Mouse (Mus musculus): Measurements from ENCODE around the gene Urm1.
A peak's percentile ranks its signal among the peaks of the same experiment; 100 is the strongest.
"Not testable (repeated sequence)": the region's sequence is repeated elsewhere in the genome, so short reads cannot be mapped to it uniquely, and the experiment has no call there.

Urm1 gene

DNA sequence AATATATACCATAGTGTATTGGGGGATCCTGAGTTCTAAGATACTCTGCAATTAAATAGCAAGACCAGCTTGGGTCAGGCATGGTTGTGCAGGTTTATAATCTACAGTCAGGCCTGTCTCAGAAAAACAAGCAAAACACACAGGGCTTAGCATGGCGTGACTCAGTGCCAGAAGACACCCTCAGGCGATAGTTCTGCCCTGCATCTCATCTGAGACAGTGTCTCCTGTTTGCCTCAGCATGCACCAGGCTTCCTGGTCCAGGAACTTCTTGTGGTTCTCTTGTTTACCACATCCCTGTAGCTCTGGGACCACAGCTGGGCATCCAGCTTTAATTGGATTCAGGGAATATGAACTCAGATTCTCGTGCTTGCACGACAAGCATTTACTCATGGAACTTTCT lies 45.2 kb downstream of the Urm1 start:
- no peak for DNase-seq (ENCODE audit: low read depth, low spot score)

DNA sequence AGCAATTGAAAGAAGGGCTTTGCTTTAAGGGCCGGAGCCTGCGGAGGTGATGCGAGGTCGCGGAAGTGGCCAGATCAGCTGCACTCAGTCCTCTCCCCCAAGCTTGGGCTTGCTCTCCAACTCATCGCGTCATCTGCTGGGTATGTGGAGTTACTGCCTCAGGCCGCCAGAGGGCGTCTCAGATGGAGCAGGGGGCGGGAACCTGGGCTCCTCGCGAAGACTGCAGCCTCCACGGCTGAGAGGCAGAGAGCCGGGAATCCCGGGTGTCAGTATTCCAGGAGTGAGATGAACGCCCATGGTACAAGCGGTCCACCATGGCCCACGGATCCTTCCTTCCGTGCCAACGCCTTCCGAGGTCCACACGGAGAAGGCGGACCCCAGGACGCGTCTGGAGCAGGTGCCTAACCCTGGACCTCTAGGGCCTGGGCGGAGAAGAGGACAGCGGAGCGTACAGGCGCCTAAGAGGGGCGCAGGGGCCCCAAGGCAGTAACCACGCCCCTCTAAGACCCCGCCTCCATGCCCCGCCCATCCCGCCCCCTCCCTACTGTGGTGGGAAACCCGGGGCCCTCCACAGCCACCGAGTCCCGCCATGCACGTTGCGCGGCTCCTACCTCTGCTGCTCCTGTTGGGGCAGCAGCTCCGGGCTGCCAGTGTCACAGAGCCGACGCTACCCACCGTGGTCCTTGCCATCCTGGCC lies 49.2 kb downstream of the Urm1 start, which contains the start of gene Cercam:
Cercam (plus strand) TSS at position 216 of the 697 bp plus-strand sequence.
- DNase-seq (ENCODE audit: low read depth, low spot score), result peak; percentile 62

DNA sequence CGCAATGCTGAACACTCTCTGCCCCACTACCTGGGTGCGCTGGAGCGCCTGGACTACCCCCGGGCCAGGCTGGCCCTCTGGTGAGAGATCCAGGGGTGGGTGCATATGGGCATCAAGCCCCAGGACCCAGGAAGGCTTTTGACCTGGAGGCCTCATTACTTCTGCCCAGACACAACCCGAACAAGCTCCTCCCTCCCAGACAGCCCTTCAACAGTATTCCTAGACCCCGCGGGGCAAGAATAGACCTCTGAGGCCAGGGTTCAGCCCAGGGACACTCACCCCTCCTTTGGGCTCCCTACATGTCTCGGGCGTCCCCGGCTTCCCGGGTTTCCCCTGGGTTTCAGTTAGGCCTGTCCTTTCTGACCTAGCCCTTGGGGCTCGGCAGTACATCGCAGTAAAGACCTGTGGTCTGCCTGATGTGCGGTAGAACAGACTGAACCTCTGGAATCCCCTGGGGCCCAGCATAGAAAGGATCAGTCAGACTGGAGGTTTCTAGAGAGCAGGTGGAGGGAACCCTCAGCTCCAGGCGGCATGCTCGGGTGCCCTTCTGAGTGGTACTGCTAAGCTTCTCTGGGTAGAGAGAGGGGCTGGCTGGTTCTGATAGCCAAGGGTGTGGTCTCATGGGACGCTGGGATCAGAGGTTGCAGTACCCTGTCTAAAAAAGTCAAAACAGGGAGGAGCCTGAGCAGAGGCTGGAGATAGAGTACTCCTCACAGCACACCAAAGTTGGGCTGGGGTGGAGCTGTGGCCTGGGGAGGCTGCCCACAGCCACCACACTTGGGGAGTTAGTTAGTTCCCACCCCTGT lies 50.0 kb downstream of the Urm1 start:
- DNase-seq (ENCODE audit: low read depth, low spot score), result no peak

DNA sequence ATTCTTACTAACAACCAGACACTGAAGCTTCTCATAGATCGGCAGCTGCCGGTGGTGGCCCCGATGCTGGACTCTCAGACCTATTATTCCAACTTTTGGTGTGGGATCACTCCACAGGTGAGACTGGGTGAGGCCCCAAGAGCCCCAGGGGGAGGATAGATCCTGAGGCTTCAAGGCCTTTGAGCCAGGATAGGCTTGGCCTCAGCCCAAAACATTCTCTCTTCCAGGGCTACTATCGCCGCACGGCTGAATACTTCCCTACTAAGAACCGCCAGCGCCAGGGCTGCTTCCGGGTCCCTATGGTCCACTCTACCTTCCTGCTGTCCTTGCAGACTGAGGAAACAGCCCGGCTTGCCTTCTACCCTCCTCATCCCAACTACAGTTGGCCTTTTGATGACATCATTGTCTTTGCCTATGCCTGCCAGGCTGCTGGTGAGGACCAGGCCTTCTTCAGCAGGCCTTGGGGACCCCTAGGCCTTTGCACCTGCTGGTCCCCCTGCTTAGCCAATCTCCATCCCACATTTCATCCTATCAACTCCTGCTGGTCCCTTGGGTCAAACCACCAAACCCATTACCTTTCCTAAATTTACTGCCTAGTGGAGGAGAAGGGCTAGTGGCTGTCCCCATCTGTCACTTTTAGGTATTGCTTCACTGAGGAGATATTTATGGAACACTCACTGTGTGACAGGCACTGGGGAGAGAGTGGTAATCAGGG lies 52.9 kb downstream of the Urm1 start:
- DNase-seq (ENCODE audit: low read depth, low spot score), result no peak

DNA sequence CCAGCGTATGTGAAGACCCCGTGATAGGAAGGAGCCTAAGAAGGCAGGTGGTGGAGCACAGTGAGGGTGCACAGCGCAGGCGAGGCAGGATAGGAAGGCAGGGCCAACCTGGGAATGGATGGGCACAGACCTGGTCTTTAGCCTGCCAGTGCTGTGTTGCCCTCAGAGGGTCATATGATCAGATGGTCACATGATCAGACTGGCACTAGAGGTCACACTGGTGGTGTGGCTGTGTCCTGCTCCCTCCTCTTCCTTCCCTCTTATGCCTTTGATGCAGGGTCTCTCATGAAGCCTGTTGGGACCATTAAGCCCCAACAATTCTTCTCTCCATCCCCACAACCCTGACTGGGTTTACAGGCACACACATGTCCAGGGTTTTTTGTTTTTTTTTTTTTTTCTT lies 53.9 kb downstream of the Urm1 start:
- DNase-seq (ENCODE audit: low read depth, low spot score), result no peak

DNA sequence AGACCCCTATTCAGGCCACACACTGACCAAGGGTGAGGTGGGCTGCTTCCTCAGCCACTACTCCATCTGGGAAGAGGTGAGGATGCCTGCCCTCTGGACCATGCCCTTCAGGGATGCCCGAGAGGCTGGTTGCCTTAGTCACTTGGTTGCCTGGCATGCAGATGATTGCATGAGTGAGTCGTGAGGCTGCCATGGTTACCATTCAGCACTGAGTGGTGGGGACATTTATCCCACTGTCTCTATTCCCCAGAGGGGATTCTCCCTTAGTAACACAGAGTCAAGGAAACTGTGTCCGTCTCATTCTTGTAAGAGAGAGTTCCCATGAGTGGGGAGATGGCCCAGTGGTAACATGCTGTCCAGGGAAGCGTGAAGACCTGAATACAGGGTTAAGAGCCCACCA lies 58.2 kb downstream of the Urm1 start:
- no peak for DNase-seq (ENCODE audit: low read depth, low spot score)

DNA sequence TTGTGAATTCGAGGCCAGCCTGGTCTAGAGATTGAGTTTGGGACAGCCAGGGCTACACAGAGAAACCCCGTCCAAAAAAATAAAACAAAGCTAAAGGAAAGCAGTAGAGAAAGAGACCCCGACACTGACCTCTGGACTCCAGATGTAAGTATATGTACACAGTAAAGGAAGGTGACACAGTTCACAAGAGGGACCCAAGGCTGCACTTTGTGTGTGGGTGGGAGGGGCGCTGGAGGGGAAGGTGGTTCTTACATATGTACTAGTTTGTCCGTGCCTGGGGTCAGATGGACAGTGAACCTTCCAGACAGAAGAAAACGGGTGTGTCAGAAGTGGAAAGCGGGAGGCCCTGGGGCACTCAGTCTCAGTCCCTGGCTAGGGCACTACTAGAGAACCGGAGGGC lies 59.3 kb downstream of the Urm1 start:
- no peak for DNase-seq (ENCODE audit: low read depth, low spot score)

DNA sequence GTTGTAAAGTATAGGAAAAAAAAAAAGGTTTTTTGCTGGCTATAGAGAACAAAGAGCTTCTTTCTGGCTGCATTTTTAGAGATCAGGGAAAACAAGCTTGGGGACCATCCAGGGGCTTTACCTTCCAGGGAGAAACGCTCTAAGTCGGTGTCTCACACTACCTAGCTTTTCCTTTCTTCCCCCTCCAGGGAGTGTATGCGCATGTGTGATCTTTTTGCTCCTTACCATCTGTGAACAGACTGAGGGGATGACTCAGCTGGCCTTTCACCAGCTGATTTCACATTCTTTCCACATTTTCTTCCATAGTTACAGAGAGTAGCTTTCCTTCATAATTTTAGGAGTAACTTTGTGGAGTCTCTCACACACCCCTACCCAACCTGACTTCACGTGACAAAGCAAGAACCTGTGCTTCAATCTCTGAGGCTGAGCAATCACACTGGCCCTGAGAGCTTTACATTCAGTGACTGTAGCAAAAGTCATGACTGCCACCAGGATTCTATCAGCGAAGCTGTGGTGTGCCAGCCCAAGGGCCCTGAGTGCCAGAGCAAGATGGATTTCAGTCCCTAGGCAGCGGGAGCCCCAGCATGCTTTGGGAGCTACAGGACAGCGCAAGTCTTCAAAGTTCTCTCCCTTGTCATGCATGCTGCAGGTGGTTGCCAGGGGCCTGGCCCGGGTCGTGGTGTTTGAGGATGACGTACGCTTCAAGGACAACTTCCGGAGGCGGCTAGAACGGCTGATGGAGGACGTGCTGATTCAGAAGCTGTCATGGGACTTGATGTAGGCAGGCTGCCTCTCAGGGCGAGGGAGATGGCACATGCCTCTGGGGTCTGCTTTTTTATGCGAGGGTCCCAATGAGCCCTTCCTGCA lies 60.3 kb downstream of the Urm1 start:
- DNase-seq (ENCODE audit: low read depth, low spot score), result no peak

DNA sequence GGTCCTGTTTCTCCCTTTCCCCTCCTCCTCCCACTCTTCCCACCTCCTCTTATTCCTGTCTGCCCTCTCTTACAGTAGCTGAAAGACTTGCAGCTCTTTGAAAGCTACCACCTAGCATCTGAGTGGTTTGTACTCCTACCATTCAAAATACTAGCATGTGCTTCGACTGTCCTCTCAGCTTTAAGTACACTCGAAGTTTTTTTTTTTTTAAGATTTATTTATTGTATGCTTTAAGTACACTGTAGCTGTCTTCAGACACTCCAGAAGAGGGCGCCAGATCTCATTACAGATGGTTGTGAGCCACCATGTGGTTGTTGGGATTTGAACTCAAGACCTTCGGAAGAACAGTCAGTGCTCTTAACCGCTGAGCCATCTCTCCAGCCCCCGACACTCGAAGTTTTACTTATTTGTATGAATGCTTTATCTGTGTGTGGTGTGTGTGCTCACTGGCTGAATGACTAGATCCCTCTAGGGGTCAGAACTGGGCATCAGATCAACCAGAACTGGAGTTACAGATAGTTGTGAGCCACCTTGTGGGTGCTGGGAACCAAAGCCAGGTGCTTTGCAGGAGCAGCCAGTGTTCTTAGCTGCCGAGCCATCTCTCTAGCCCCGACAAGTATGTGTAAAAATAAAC lies 66.9 kb downstream of the Urm1 start:
- not testable (repeated sequence) for DNase-seq (ENCODE audit: low read depth, low spot score)

DNA sequence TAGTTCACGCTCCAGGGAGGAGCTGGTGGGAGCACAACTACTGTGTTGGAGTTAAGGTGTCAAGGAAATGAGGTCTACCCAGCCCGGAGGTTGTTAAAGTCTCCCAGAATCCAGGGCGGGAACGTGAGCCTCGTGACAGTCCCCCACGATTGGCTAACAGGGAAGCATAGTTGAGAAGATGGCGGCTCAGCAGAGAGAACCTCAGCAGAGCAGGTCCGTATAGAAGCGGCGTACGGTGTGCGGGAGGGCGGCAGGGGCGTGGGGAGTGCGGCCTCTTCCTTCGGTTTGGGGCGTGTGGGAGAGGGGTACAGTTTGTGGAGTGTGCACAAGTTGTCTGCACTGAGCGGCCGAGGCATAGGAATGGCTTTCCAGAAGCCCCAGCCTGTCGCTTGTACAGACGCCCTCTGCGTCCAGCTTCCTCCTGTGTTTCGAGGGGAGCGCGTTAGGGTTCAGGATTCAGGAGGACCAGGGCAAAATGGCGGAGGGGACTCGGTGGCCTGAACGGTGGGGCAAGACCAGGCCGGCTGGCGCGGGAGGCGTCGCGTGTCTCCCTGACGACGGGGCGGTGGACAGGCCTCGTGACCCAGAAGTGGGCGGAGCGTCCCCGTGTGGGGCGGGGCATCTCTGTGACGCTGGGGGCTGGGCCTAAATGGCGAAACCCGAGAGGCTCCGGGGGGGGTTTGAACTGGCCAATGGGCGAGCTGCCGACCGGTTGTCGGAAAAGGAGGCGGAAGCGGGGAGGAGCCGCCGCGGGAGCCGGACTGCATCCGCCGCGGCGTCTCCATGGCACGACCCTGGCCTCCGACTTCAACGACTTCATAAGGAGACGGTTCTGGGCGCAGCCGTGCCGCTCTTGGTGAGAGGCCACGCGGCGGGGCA lies 69.4 kb downstream of the Urm1 start, which contains the start of gene Odf2:
Odf2 (plus strand) TSS at position 156 of the 879 bp plus-strand sequence.
- peak; percentile 93 for DNase-seq (ENCODE audit: low read depth, low spot score)

DNA sequence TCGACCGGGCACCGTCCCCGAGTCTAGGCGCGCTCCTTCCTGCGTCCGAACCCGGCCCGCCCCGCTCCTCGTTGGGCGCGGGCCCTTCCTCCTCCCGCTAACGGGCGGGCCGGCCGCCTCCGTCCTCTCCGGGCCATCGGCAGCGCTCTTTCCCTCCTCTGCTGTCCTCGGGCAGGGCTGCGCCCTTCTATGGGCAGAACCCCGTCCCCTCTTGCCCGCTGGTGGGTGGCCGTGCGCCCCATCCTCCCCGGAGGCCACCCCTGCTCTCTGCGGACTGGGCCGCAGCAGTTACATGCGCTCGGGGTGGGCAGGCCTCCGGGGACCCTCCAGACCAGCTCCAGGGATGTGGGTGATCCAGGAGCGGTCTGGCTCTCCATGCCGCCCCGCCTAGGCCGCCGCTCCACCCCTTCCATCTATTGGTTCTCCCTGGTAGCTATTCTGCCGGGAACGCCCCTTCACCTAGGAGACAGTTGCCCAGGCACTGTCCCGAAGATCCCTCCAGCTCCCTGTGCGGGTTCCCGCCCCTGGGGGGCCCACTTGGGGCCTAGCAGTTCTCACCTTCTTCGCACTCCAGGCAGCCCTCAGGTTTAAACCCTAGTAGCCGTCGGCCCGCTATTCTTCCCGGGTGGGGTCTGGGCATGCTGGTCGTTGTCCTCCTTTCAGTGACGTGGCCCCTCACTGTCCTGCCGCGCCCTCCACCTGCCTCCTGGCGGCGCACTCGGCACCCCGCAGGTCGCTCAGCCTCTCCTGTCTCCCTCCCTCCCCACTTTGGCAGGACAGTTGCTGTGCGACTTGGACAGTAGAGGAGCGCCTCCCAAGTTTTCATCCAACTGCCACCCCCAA lies 70.3 kb downstream of the Urm1 start:
- DNase-seq (ENCODE audit: low read depth, low spot score), result peak; percentile 23

DNA sequence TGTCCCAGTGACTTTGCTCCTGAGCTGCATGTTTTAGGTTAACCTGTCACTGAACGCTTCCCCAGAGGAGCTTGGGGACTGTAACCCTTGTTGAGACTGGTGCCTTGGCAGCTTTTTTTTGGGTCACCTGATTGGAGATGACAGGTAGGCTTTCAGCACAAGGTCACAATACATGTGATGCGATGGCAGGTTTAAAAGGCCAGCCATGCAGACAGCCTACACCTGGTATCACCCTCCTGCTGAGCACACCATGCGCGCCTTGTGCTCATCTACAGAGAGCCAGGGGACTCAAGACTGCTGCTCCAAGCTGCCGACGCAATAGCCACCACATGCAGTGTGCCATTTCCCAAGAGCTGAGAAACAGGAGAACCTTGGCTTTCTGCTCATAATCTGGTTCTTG lies 71.9 kb downstream of the Urm1 start:
- no peak for DNase-seq (ENCODE audit: low read depth, low spot score)

Data from retina, adult 2 months (tissue).